Mouse (Mus musculus) ES-CJ7 (cell line): ENCODE measurements at regions not wholly inside any gene's neighbourhood (a gene's known extent, or its start where the extent isn't known, plus 50 kb on each side); places are given as distances from the start of the nearest gene placed in this dataset.

ENCODE experiments used
- DNase-seq: peaks from one replicate; pipeline ENCODE4 v3.0.0; 2011; ENCODE audit warnings: low read depth, low spot score

- DNase-seq: peak; percentile 74
These were observed 105.8 kb upstream of the Sgk1 start for GRCm38 (mm10) chr10:21775911-21776761.

DNA sequence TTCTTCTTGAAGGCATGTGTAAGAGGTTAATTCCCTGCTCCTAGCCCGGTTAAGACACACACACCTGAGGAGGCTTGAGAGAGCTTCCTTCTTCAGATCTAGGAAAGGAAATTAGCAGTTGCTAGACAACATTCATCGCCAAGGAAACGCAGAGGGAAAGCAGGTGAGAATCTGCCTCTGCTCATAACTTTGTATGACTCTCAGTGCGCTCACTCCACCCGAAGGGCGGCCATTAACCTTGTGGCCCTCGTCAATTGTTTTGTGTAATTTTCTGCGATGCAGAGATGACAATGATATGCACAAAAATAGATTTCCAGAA is 105.3 kb upstream of the Sgk1 start:
- no peak for DNase-seq

GRCm38 (mm10) chr10:21777103-21777502 is 104.9 kb upstream of the Sgk1 start:
- DNase-seq: no peak

DNA sequence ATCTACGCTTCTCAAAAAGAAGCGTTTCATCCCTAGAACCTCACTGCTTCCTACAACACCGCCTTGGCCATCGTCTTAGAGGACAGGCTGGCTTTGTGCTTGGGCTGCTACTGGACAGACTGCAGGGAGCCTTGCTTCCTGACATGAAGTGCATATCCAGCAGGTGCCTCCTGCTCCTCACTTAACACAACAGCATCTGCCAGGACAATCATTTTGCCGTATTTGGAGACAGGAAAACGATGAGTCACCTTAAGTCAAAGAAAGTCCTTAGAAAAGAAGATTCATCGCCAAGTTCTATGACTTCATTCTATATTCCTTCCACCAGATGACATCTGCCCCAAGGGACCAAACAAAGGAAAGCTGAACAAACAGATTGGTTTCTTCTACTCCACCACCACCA is 98.5 kb upstream of the Sgk1 start:
- no peak for DNase-seq

DNA sequence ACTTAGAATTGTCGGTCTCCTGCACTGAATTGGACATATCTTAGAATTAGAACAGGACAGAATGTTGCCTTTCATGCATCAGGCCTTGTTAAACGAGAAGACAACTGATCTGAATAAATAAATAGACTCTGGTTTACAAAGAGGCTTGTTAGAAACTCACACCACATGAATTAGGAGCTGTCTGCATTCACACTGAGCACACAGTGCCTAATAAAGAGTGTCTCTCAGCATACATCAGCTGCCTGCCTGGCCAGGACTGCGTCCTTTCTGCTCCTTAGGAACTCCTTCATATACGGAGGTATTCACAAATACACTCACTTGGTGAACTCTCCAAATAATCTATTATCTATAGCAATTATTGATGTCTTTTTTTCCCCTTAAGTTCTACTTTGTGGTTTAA is 96.9 kb upstream of the Sgk1 start:
- DNase-seq: no peak

GRCm38 (mm10) chr10:21785785-21786184 is 96.2 kb upstream of the Sgk1 start:
- DNase-seq: no peak

DNA sequence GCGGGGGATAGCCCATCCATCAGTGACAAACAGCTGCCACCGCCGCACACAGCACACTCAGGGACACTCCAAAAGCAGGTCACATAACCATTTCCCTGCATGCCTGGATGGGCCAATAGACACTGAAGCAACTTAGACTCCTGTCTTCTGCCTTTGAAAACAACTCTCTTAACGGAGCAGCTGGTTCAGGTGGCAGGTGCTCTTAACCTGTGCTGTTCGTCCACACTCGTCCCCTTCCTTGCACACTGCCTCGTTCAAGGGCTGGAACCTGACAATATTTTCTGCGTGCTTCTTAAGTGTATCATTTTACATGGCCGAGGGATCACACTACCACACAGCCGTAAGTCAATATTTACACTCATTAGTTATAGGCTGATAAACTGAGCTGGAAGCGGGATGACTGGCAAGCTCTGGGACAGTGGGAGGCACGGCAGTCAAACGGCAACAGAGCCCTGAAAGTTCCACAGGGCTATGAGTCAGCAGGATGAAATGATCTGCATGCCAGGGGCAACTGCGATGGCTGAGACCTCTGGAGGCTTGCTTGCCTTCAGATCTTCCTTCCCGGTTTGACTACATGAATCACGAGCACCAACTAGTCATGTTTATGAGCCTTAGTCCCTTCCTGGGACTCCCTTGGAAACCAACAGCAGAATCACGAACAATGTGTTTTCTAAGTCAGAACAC is 92.0 kb upstream of the Sgk1 start:
- no peak for DNase-seq

DNA sequence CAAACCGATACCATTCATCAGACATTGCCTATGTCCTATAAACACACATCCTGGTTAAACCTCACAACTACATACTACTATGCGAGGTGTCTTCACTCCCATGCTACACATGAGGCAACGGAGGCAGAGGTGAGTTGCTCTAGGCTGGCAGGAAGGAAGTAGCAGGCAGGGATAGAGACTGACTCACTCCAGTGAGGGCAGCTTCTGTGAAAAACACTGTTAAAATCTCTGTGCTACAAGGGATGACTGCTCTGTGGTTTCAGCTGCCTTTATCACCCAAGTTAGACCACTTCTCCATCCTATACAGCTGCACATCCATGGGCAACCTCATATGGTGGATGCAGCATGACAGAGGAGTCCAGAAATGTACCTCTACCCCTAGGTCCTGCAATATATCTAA is 91.0 kb upstream of the Sgk1 start:
- no peak for DNase-seq

- no peak for DNase-seq
These were observed 89.6 kb upstream of the Sgk1 start for GRCm38 (mm10) chr10:21792431-21792830.

GRCm38 (mm10) chr10:21793641-21794040 is 88.3 kb upstream of the Sgk1 start:
- no peak for DNase-seq

GRCm38 (mm10) chr10:21796386-21796785 is 85.6 kb upstream of the Sgk1 start:
- no peak for DNase-seq

- DNase-seq: no peak
These were observed 83.9 kb upstream of the Sgk1 start for GRCm38 (mm10) chr10:21798103-21798502.

- no peak for DNase-seq
These were observed 80.4 kb upstream of the Sgk1 start for GRCm38 (mm10) chr10:21801556-21801955.

GRCm38 (mm10) chr10:21803184-21803583 is 78.8 kb upstream of the Sgk1 start:
- DNase-seq: no peak

GRCm38 (mm10) chr10:21804761-21805160 is 77.2 kb upstream of the Sgk1 start:
- no peak for DNase-seq

DNA sequence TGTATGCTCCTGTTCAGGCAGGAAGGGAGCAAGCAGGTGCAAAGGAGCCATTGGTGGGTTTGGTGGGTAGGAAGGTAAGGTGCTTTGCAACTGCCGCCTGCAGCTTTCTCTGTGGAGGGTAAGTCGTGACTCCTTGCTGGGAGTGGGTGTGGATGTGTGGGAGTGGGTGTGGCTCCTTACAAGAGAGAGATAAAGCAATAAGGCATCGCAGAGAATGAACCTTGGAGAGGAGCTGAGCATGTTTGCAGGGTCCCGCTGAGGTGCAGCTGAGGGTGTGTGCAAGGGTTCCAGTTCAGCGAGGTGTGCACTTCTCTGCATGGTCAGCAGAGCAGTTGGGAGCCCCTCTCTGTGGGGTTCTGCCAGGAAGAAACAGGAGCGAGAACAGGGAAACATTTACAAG is 76.4 kb upstream of the Sgk1 start:
- peak; percentile 59 for DNase-seq

- DNase-seq: no peak
These were observed 75.3 kb upstream of the Sgk1 start for GRCm38 (mm10) chr10:21806716-21807115.

- DNase-seq: no peak
These were observed 62.3 kb upstream of the Sgk1 start for GRCm38 (mm10) chr10:21819686-21820085.

DNA sequence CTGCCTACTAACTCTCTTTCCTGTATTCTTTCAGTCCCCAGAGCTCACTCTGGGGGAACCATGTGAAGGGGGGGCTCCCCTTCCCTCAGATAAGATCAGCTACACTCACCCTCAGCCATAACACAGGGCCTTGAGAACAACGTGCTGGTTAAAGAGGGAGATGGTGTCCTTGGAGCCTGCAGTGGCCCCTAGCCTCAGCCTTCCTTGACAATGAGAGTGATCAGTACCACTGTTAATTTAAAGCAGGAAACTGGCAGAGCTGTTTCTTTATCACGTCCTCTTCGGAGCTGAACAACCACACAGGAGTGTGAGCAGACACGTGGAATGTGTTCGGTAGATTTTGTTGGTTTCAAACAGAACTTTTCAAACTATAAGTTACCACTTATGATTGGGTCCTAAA is 60.6 kb upstream of the Sgk1 start:
- peak; percentile 41 for DNase-seq

DNA sequence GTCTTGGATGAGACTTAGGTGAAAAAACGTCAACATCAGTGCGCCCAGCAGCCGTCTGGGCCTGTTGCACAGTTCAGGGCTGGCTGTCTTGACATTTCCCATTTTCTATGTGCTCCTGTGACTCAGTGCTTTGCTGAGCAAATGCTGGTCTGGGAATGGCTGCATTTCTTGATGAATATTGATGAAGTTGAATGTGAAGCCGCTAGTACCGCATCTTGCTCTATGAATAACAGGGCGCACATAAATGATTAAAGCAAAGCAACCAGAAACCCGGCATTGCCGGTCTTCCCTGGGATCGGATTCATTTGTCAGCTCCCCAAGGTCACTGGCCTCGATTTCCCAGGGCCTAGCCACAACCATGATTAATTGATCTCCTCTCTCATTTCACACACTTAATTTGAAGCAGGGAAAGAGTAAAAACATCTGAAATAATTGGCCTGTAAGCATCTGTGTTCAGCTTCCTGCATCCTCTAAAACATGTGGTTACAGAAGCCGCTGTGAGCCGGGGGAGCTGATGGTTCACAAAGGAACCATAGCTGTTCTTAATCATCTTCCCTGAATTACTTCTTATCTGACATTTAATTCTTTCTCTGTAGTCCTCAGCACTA is 57.5 kb upstream of the Sgk1 start:
- DNase-seq: no peak

DNA sequence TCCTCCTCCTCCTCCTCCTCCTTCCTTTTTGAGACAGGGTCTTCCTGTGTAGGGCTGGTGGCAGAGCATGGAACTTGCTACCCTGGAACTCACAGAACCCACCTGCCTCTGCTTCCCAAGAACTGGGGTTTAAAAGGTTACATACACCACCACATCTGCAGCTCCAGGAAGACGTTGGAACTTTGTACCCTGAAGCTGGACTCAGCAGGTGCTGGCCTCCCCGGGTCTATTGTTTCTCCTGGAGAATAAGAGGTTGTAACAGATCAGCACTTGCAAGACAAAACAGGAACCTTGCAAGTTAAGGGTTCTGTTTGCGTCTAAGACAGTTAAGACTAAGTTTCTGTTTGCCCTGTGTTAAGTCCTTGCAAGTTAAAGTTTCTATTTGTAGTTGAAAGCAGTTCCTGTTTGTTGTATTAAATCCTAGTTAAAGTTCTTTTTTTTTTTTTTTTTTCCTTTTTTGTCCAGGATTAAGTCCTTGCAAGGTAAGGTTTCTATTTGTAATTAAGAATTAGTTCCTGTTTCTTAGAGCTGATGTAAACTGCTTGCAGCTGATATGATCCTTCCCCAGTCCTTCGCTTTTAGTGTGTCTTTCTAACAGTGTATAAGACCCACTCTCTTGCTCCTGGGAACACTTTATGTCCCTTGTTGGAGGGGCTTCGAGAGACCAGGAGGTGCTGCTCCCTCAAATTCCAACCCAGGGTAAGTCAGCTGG is 55.0 kb upstream of the Sgk1 start:
- peak; percentile 95 for DNase-seq

DNA sequence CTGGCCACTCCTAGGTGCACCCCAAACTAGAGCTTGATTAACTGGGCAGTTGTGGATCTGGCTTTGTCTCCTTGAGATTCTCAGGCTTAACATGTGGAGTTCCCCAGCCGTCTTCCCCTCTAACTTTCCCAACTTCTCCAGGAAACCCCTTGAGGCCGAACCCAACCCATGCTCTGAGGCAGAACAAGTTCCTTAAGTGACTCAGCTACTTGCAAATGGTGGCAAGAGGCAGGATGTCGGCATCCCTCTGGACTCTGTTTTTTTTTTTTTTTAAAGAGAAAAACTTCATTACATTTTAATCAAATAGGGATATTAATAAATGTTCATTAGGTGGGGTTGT is 54.5 kb upstream of the Sgk1 start:
- DNase-seq: peak; percentile 75
